Mouse (Mus musculus): Measurements from ENCODE around the gene Clmp. TPM values are rescaled to one million over a fixed set of nuclear protein-coding genes. Genes with fewer than 3 reads are reported as not detected.

Clmp gene
- total RNA-seq, 2 experiments from 2014 or later, result 25.3 to 33.3 TPM

- peak; percentile 66 for TF ChIP-seq CTCF (conservative IDR thresholded peaks at IDR 0.05)
- peak overlapping the region; percentile 64 for H3K27ac ChIP-seq
- H3K4me3 ChIP-seq, result no peak overlapping the region
- no peak for DNase-seq (ENCODE audit: low spot score in 2 of 2)
These were observed 120.9 kb downstream of the Clmp start for GRCm38 (mm10) chr9:40806440-40807288.

- Histone ChIP-seq H3K4me3 (no peak overlapping the region), H3K27ac (peak overlapping the region; percentile 64)
- DNase-seq (ENCODE audit: low spot score in 2 of 2), result peak in 1 of 2 experiments; percentile 42
- TF ChIP-seq CTCF (conservative IDR thresholded peaks at IDR 0.05), result no peak
These were observed 121.6 kb downstream of the Clmp start for GRCm38 (mm10) chr9:40807289-40807920.

GRCm38 (mm10) chr9:40808061-40808906 lies 122.5 kb downstream of the Clmp start:
- no peak for DNase-seq (ENCODE audit: low spot score in 2 of 2)
- Histone ChIP-seq H3K4me3 (no peak overlapping the region), H3K27ac (peak overlapping the region; percentile 25; the same call in 1 of the 2 replicates)
- TF ChIP-seq CTCF (conservative IDR thresholded peaks at IDR 0.05), result no peak

GRCm38 (mm10) chr9:40808907-40809280 lies 123.1 kb downstream of the Clmp start:
- H3K27ac ChIP-seq, result no peak overlapping the region; the same call in 1 of the 2 replicates
- no peak for DNase-seq (ENCODE audit: low spot score in 2 of 2)
- H3K4me3 ChIP-seq, result no peak overlapping the region
- no peak for TF ChIP-seq CTCF (conservative IDR thresholded peaks at IDR 0.05)

- peak; percentile 74 for TF ChIP-seq CTCF (conservative IDR thresholded peaks at IDR 0.05)
- no peak overlapping the region for H3K4me3 ChIP-seq
- H3K27ac ChIP-seq, result no peak overlapping the region
- DNase-seq (ENCODE audit: low spot score in 2 of 2), result no peak
These were observed 126.1 kb downstream of the Clmp start for GRCm38 (mm10) chr9:40811860-40812259.

- no peak overlapping the region for H3K27ac ChIP-seq
- no peak overlapping the region for H3K4me3 ChIP-seq
- no peak for DNase-seq (ENCODE audit: low spot score in 2 of 2)
- TF ChIP-seq CTCF (conservative IDR thresholded peaks at IDR 0.05), result no peak
These were observed 128.3 kb downstream of the Clmp start for GRCm38 (mm10) chr9:40814060-40814459.

GRCm38 (mm10) chr9:40817325-40818028 lies 131.7 kb downstream of the Clmp start:
- DNase-seq (ENCODE audit: low spot score in 2 of 2), result peak in 1 of 2 experiments; percentile 33
- TF ChIP-seq CTCF (conservative IDR thresholded peaks at IDR 0.05), result 0 out of 2 replicates have a peak, but pooled peaks have one; percentile 1
- H3K27ac ChIP-seq, result peak overlapping the region; percentile 83
- H3K4me3 ChIP-seq, result no peak overlapping the region

GRCm38 (mm10) chr9:40825601-40826000 lies 139.8 kb downstream of the Clmp start:
- TF ChIP-seq CTCF (conservative IDR thresholded peaks at IDR 0.05), result no peak
- no peak for DNase-seq (ENCODE audit: low spot score in 2 of 2)
- H3K4me3 ChIP-seq, result no peak overlapping the region
- H3K27ac ChIP-seq, result no peak overlapping the region

- peak overlapping the region; percentile 72 for H3K27ac ChIP-seq
- peak; percentile 41 to 51 for DNase-seq (ENCODE audit: low spot score in 2 of 2)
- H3K4me3 ChIP-seq, result no peak overlapping the region
- TF ChIP-seq CTCF (conservative IDR thresholded peaks at IDR 0.05), result no peak
These were observed 141.6 kb downstream of the Clmp start for GRCm38 (mm10) chr9:40827366-40827765.

- H3K4me3 ChIP-seq, result no peak overlapping the region
- DNase-seq (ENCODE audit: low spot score in 2 of 2), result peak; percentile 58 to 91
- H3K27ac ChIP-seq, result no peak overlapping the region
- TF ChIP-seq CTCF (conservative IDR thresholded peaks at IDR 0.05), result peak; percentile 95
These were observed 148.8 kb downstream of the Clmp start for GRCm38 (mm10) chr9:40834569-40834968.

Other genes starting within 250 kb of the Clmp start
- gene Gramd1b, start 154.6 kb upstream of the Clmp start, total RNA-seq (2021), result 100 to 1,000 TPM; 158 to 164 TPM
- not detected for gene Gm21915, start 15.3 kb upstream of the Clmp start, total RNA-seq (2021)
- 1,000 to 10,000 TPM; 2,132 to 2,154 TPM for gene Hspa8, start 115.0 kb downstream of the Clmp start, total RNA-seq (2021)
- not detected for gene Bsx, start 188.2 kb downstream of the Clmp start, total RNA-seq (2021)

Measured in layer of hippocampus, adult 2 months (tissue).